Mouse (Mus musculus): ENCODE data around the gene Hmgcll1. TPM values are rescaled to one million over a fixed set of nuclear protein-coding genes. Genes with fewer than 3 reads are reported as not detected.

The Hmgcll1 gene
- polyA plus RNA-seq, 1 experiment, result not detected

GRCm38 (mm10) chr9:76124249-76124648 is 109.6 kb downstream of the Hmgcll1 start:
- no peak overlapping the region for H3K27ac ChIP-seq (replicated peaks; ENCODE audit: low read depth, low read length)
- H3K4me1 ChIP-seq (ENCODE audit: control insufficient read depth, insufficient read depth, insufficient read length, low read length), result no peaks in the 10 kb centered on the region
- no peak overlapping the region for H3K4me3 ChIP-seq (ENCODE audit: insufficient read depth, low read depth, low read length)

GRCm38 (mm10) chr9:76129353-76129752 is 114.7 kb downstream of the Hmgcll1 start:
- H3K4me3 ChIP-seq (ENCODE audit: insufficient read depth, low read depth, low read length), result no peak overlapping the region
- no peak overlapping the region for H3K27ac ChIP-seq (replicated peaks; ENCODE audit: low read depth, low read length)
- no peaks in the 10 kb centered on the region for H3K4me1 ChIP-seq (ENCODE audit: control insufficient read depth, insufficient read depth, insufficient read length, low read length)

- Histone ChIP-seq H3K4me1 (ENCODE audit: control insufficient read depth, insufficient read depth, insufficient read length, low read length) (no peaks in the 10 kb centered on the region), H3K27ac (replicated peaks; ENCODE audit: low read depth, low read length) (no peak overlapping the region), H3K4me3 (ENCODE audit: insufficient read depth, low read depth, low read length) (no peak overlapping the region)
Observed at GRCm38 (mm10) chr9:76134042-76134441, 119.4 kb downstream of the Hmgcll1 start.

- Histone ChIP-seq H3K4me3 (ENCODE audit: insufficient read depth, low read depth, low read length) (no peak overlapping the region), H3K27ac (replicated peaks; ENCODE audit: low read depth, low read length) (no peak overlapping the region), H3K4me1 (ENCODE audit: control insufficient read depth, insufficient read depth, insufficient read length, low read length) (no peaks in the 10 kb centered on the region)
Observed at GRCm38 (mm10) chr9:76138378-76139109, 123.9 kb downstream of the Hmgcll1 start.

GRCm38 (mm10) chr9:76145593-76145992 is 130.9 kb downstream of the Hmgcll1 start:
- H3K27ac ChIP-seq (replicated peaks; ENCODE audit: low read depth, low read length), result no peak overlapping the region
- no peaks in the 10 kb centered on the region for H3K4me1 ChIP-seq (ENCODE audit: control insufficient read depth, insufficient read depth, insufficient read length, low read length)
- H3K4me3 ChIP-seq (ENCODE audit: insufficient read depth, low read depth, low read length), result no peak overlapping the region

GRCm38 (mm10) chr9:76162446-76162845 is 147.8 kb downstream of the Hmgcll1 start:
- no peak overlapping the region for H3K4me3 ChIP-seq (ENCODE audit: insufficient read depth, low read depth, low read length)
- no peaks in the 10 kb centered on the region for H3K4me1 ChIP-seq (ENCODE audit: control insufficient read depth, insufficient read depth, insufficient read length, low read length)
- H3K27ac ChIP-seq (replicated peaks; ENCODE audit: low read depth, low read length), result no peak overlapping the region

- Histone ChIP-seq H3K27ac (replicated peaks; ENCODE audit: low read depth, low read length) (no peak overlapping the region), H3K4me1 (ENCODE audit: control insufficient read depth, insufficient read depth, insufficient read length, low read length) (no peaks in the 10 kb centered on the region), H3K4me3 (ENCODE audit: insufficient read depth, low read depth, low read length) (no peak overlapping the region)
Observed at GRCm38 (mm10) chr9:76168355-76168754, 153.7 kb downstream of the Hmgcll1 start.

GRCm38 (mm10) chr9:76172686-76173295 is 158.1 kb downstream of the Hmgcll1 start:
- no peak overlapping the region for H3K4me3 ChIP-seq (ENCODE audit: insufficient read depth, low read depth, low read length)
- no peak overlapping the region for H3K27ac ChIP-seq (replicated peaks; ENCODE audit: low read depth, low read length)
- no peaks in the 10 kb centered on the region for H3K4me1 ChIP-seq (ENCODE audit: control insufficient read depth, insufficient read depth, insufficient read length, low read length)

- Histone ChIP-seq H3K4me1 (ENCODE audit: control insufficient read depth, insufficient read depth, insufficient read length, low read length) (no peaks in the 10 kb centered on the region), H3K4me3 (ENCODE audit: insufficient read depth, low read depth, low read length) (no peak overlapping the region), H3K27ac (replicated peaks; ENCODE audit: low read depth, low read length) (no peak overlapping the region)
Observed at GRCm38 (mm10) chr9:76179221-76179620, 164.6 kb downstream of the Hmgcll1 start.

Other genes starting within 250 kb of the Hmgcll1 start
- gene Bmp5, start 239.5 kb upstream of the Hmgcll1 start, polyA plus RNA-seq (2012; ENCODE audit: insufficient read depth, insufficient read length, missing spikeins), result 0.88 and 1.8 TPM in 2 replicates
- gene Gfral, start 198.8 kb downstream of the Hmgcll1 start, polyA plus RNA-seq (2012; ENCODE audit: insufficient read depth, insufficient read length, missing spikeins), result not detected in 2 replicates

Data from brown adipose tissue, adult 24 weeks (tissue).